ENCODE assay signal across 24 mouse cellular contexts in genomic region chr10:86742918-86743317, GRCm38 (mm10). TPM values are rescaled to one million over a fixed set of nuclear protein-coding genes. Genes with fewer than 3 reads are reported as not detected.
A peak's percentile ranks its signal among the peaks of the same experiment; 100 is the strongest.
DNase-seq lines count a peak whose midpoint lies in the region; ATAC-seq lines count a peak whose summit lies in the region.
"Had no signal": no experiment of that assay in that cellular context is flagged by ENCODE, and none has a peak within 500 bp of the region (broad histone marks: within the 10 kb centered on the region; RNA-seq: fewer than 3 reads in every experiment).

No protein-coding gene starts in this region.

- no peak overlapping the region for H3K27ac ChIP-seq in intestine, embryonic 14.5 days (ENCODE audit: low read depth)
- H3K27ac ChIP-seq in intestine, embryonic 16.5 days (ENCODE audit: low read length): no peak overlapping the region
- H3K27ac ChIP-seq in kidney, embryonic 15.5 days: no peak overlapping the region
- H3K27ac ChIP-seq: embryonic facial prominence, embryonic 10.5 days; embryonic facial prominence, embryonic 12.5 days; forebrain, embryonic 13.5 days; forebrain, embryonic 15.5 days had no signal

- H3K4me1 ChIP-seq in intestine, embryonic 14.5 days (replicated peaks; ENCODE audit: control insufficient read depth, insufficient read depth, low read length): no peaks in the 10 kb centered on the region
- no peaks in the 10 kb centered on the region for H3K4me1 ChIP-seq in intestine, embryonic 16.5 days (ENCODE audit: control insufficient read depth, insufficient read depth, low read length)
- H3K4me1 ChIP-seq in kidney, embryonic 15.5 days: 0 out of 2 replicates have a peak, but pooled peaks cover 3% of the 10 kb centered on the region
- peaks cover 49% of the 10 kb centered on the region for H3K4me1 ChIP-seq in megakaryocyte, embryonic 14.5 days
- H3K4me1 ChIP-seq: embryonic facial prominence, embryonic 10.5 days; embryonic facial prominence, embryonic 12.5 days; forebrain, embryonic 13.5 days; forebrain, embryonic 15.5 days had no signal

- H3K4me3 ChIP-seq in intestine, embryonic 14.5 days (ENCODE audit: low read depth, low read length): no peak overlapping the region
- H3K4me3 ChIP-seq in intestine, embryonic 16.5 days (ENCODE audit: low read length): no peak overlapping the region
- H3K4me3 ChIP-seq in kidney, embryonic 15.5 days (replicated peaks): no peak overlapping the region
- peak overlapping the region; percentile 7 for H3K4me3 ChIP-seq in megakaryocyte, embryonic 14.5 days (replicated peaks)
- H3K4me3 ChIP-seq: embryonic facial prominence, embryonic 10.5 days; embryonic facial prominence, embryonic 12.5 days; forebrain, embryonic 13.5 days; forebrain, embryonic 15.5 days had no signal

- H3K9ac ChIP-seq in intestine, embryonic 14.5 days (ENCODE audit: low read length): no peak overlapping the region
- no peak overlapping the region for H3K9ac ChIP-seq in intestine, embryonic 16.5 days (ENCODE audit: low read depth, low read length)
- H3K9ac ChIP-seq in kidney, embryonic 15.5 days: no peak overlapping the region
- H3K9ac ChIP-seq: embryonic facial prominence, embryonic 12.5 days; forebrain, embryonic 13.5 days; forebrain, embryonic 15.5 days had no signal

- H3K4me2 ChIP-seq in intestine, embryonic 14.5 days (ENCODE audit: low read length): no peak overlapping the region
- H3K4me2 ChIP-seq in intestine, embryonic 16.5 days (ENCODE audit: low read depth, low read length): no peak overlapping the region
- no peak overlapping the region for H3K4me2 ChIP-seq in kidney, embryonic 15.5 days
- H3K4me2 ChIP-seq: embryonic facial prominence, embryonic 12.5 days; forebrain, embryonic 13.5 days; forebrain, embryonic 15.5 days had no signal

- H3K27me3 ChIP-seq in intestine, embryonic 14.5 days (replicated peaks; ENCODE audit: control insufficient read depth, insufficient read depth, low read length): no peaks in the 10 kb centered on the region
- no peaks in the 10 kb centered on the region for H3K27me3 ChIP-seq in intestine, embryonic 16.5 days (replicated peaks; ENCODE audit: control insufficient read depth, insufficient read depth, low read length)
- H3K27me3 ChIP-seq in kidney, embryonic 15.5 days: no peaks in the 10 kb centered on the region
- no peaks in the 10 kb centered on the region for H3K27me3 ChIP-seq in megakaryocyte, embryonic 14.5 days (replicated peaks)
- H3K27me3 ChIP-seq: embryonic facial prominence, embryonic 12.5 days; forebrain, embryonic 13.5 days; forebrain, embryonic 15.5 days had no signal

- ATAC-seq in intestine, embryonic 14.5 days (replicated peaks; ENCODE audit: low FRiP score, low TSS enrichment, low read depth): no peak
- no peak for ATAC-seq in intestine, embryonic 16.5 days
- ATAC-seq in kidney, embryonic 15.5 days (replicated peaks; ENCODE audit: low FRiP score): peak; percentile 54; the same call in 1 of the 2 replicates
- ATAC-seq in megakaryocyte, adult 5-6 weeks (ENCODE audit: poor library complexity, severe bottlenecking): no peak
- ATAC-seq: activated CD4-positive, CD25-positive, alpha-beta regulatory T cell, adult 4 months; forebrain, embryonic 13.5 days; forebrain, embryonic 15.5 days had no signal

- peak; percentile 24 for DNase-seq in intestine, embryonic 14.5 days (ENCODE audit: low spot score)
- DNase-seq in kidney, postnatal 14 days: no peak
- no peak for DNase-seq in urinary bladder, adult 18-20 months (ENCODE audit: low spot score in 2 of 2)
- DNase-seq: adrenal gland, adult 8-10 months; adrenal gland, postnatal 14 days; adrenal gland, postnatal 36 days; cerebellum, adult 11-12 months; cerebellum, adult 2 months; cerebellum, adult 9-10 months; cerebellum, postnatal 10 days; cerebellum, postnatal 25 days had no signal

- H3K36me3 ChIP-seq in intestine, embryonic 14.5 days (ENCODE audit: control insufficient read depth, insufficient read depth, low read length): no peaks in the 10 kb centered on the region
- no peaks in the 10 kb centered on the region for H3K36me3 ChIP-seq in intestine, embryonic 16.5 days (ENCODE audit: control insufficient read depth, insufficient read depth, low read length)
- no peaks in the 10 kb centered on the region for H3K36me3 ChIP-seq in kidney, embryonic 15.5 days
- H3K36me3 ChIP-seq in megakaryocyte, embryonic 14.5 days (replicated peaks; ENCODE audit: low read length): no peaks in the 10 kb centered on the region
- H3K36me3 ChIP-seq: embryonic facial prominence, embryonic 10.5 days; embryonic facial prominence, embryonic 12.5 days; forebrain, embryonic 15.5 days had no signal

- H3K9me3 ChIP-seq in intestine, embryonic 14.5 days (ENCODE audit: control insufficient read depth, low read length): no peaks in the 10 kb centered on the region
- H3K9me3 ChIP-seq in intestine, embryonic 16.5 days (ENCODE audit: control insufficient read depth, low read length): no peaks in the 10 kb centered on the region
- H3K9me3 ChIP-seq in kidney, embryonic 15.5 days (replicated peaks): no peaks in the 10 kb centered on the region
- no peaks in the 10 kb centered on the region for H3K9me3 ChIP-seq in megakaryocyte, embryonic 14.5 days
- H3K9me3 ChIP-seq: embryonic facial prominence, embryonic 10.5 days; embryonic facial prominence, embryonic 12.5 days; forebrain, embryonic 13.5 days; forebrain, embryonic 15.5 days had no signal

- 91% methylated on average over 2 of the region's 2 CpGs for WGBS in intestine, embryonic 14.5 days
- WGBS in intestine, embryonic 16.5 days: 90% methylated on average over 2 of the region's 2 CpGs
- WGBS in kidney, embryonic 15.5 days: 68% methylated on average over 2 of the region's 2 CpGs

RNA-seq across cellular contexts. Expression of gene Gm49358, which starts 20.9 kb away (rescaled TPM):
- polyA plus RNA-seq in intestine, embryonic 14.5 days (2014; fragmentation: Nextera tagmentation; extraction: Ambion mirVana): not detected in 2 replicates
- polyA plus RNA-seq in intestine, embryonic 16.5 days (2015; fragmentation: Nextera tagmentation; extraction: Ambion mirVana): not detected in 2 replicates
- polyA plus RNA-seq in kidney, embryonic 15.5 days (2015; fragmentation: Nextera tagmentation; extraction: Ambion mirVana): not detected in 2 replicates
- not detected in 2 replicates for polyA plus RNA-seq in megakaryocyte, embryonic 14.5 days (2012; ENCODE audit: insufficient read depth, low replicate concordance)
- total RNA-seq in megakaryocyte, adult 5-6 weeks (2015): not detected in 2 replicates
- 3.6 TPM in 1 of 2 replicates, not detected in the other for total RNA-seq in megakaryocyte, adult 5-6 weeks (2017)
- polyA plus RNA-seq: activated CD4-positive, CD25-positive, alpha-beta regulatory T cell, adult 4 months; C2C12; cerebellum, adult 2 months; cortical plate, adult 2 months; embryonic facial prominence, embryonic 10.5 days; embryonic facial prominence, embryonic 12.5 days; embryonic facial prominence, embryonic 14.5 days; forebrain, embryonic 11.5 days; forebrain, embryonic 13.5 days; forebrain, embryonic 15.5 days had no signal

RNA-seq across cellular contexts. Expression of gene Nt5dc3, which starts 35.9 kb away (rescaled TPM):
- 1.9 and 2.2 TPM in 2 replicates for polyA plus RNA-seq in intestine, embryonic 14.5 days (2014; fragmentation: Nextera tagmentation; extraction: Ambion mirVana)
- 0.91 and 1.0 TPM in 2 replicates for polyA plus RNA-seq in intestine, embryonic 16.5 days (2015; fragmentation: Nextera tagmentation; extraction: Ambion mirVana)
- polyA plus RNA-seq in kidney, embryonic 15.5 days (2015; fragmentation: Nextera tagmentation; extraction: Ambion mirVana): 1.2 and 1.4 TPM in 2 replicates
- 0.95 and 1.2 TPM in 2 replicates for polyA plus RNA-seq in megakaryocyte, embryonic 14.5 days (2012; ENCODE audit: insufficient read depth, low replicate concordance)
- total RNA-seq in megakaryocyte, adult 5-6 weeks (2015): 2.0 and 2.5 TPM in 2 replicates
- 1.7 and 1.8 TPM in 2 replicates for total RNA-seq in megakaryocyte, adult 5-6 weeks (2017)

RNA-seq across cellular contexts. Expression of gene Ttc41, which starts 37.3 kb away (rescaled TPM):
- polyA plus RNA-seq in intestine, embryonic 14.5 days (2014; fragmentation: Nextera tagmentation; extraction: Ambion mirVana): 3.5 and 3.7 TPM in 2 replicates
- 1.5 TPM in 2 replicates for polyA plus RNA-seq in intestine, embryonic 16.5 days (2015; fragmentation: Nextera tagmentation; extraction: Ambion mirVana)
- 1.4 and 1.6 TPM in 2 replicates for polyA plus RNA-seq in kidney, embryonic 15.5 days (2015; fragmentation: Nextera tagmentation; extraction: Ambion mirVana)
- polyA plus RNA-seq in megakaryocyte, embryonic 14.5 days (2012; ENCODE audit: insufficient read depth, low replicate concordance): not detected in 2 replicates
- total RNA-seq in megakaryocyte, adult 5-6 weeks (2015): 0.41 and 0.67 TPM in 2 replicates
- total RNA-seq in megakaryocyte, adult 5-6 weeks (2017): 0.44 TPM in 1 of 2 replicates, not detected in the other

RNA-seq across cellular contexts. Expression of gene Hsp90b1, which starts 37.6 kb away (rescaled TPM):
- 459 and 488 TPM in 2 replicates for polyA plus RNA-seq in intestine, embryonic 14.5 days (2014; fragmentation: Nextera tagmentation; extraction: Ambion mirVana)
- polyA plus RNA-seq in intestine, embryonic 16.5 days (2015; fragmentation: Nextera tagmentation; extraction: Ambion mirVana): 735 and 756 TPM in 2 replicates
- 733 and 775 TPM in 2 replicates for polyA plus RNA-seq in kidney, embryonic 15.5 days (2015; fragmentation: Nextera tagmentation; extraction: Ambion mirVana)
- polyA plus RNA-seq in megakaryocyte, embryonic 14.5 days (2012; ENCODE audit: insufficient read depth, low replicate concordance): 6.4 and 61.7 TPM in 2 replicates
- total RNA-seq in megakaryocyte, adult 5-6 weeks (2015): 448 and 496 TPM in 2 replicates
- 724 and 818 TPM in 2 replicates for total RNA-seq in megakaryocyte, adult 5-6 weeks (2017)
